Mouse (Mus musculus): ENCODE measurements around the gene Gm44965.

The Gm44965 gene

GRCm38 (mm10) chr6:48658721-48659120, 65.0 kb downstream of the Gm44965 start:
- intact Hi-C loops (cut with DNase I) = no loop called here

DNA sequence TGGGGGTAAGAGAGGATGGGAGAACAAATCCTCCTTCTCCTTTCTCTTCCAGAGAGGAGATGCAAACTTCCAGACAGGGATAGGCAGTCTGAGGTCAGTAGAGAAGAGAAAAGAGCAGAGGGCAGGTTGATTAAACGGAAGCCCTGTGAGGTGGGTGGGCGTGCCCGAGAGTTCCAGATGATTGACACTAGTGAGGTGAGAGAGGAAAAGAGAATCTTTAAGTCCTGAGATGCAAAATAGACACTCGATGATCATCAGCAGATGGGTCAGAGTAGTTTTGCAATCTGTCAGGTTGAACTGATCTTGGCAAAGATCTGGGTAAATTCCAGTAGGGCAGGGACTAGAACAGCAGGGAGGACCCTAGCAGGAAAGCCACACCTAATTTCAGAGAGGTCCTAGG, 71.0 kb downstream of the Gm44965 start:
- intact Hi-C loops (cut with DNase I) = no loop called here

DNA sequence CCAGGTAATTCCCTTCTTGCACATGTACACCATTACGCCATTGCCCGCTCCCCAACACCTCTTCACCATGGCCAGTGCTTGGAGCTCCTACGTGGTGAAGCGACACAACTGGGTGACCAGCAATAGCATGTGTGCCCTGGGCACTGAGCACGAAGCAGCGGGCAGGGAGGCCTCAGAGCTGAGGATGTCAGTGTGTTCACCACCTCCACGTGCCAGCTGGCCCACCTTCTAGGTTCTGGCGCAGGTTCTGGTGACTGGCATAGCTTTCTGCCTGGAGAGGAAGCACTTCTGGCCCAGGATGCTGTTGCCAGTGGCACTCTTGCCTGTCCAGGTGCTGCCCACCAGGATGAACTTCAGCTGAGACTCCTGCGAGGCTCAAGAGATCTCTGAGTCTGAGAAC, 71.7 kb downstream of the Gm44965 start:
- intact Hi-C loops (cut with DNase I) = no loop called here

DNA sequence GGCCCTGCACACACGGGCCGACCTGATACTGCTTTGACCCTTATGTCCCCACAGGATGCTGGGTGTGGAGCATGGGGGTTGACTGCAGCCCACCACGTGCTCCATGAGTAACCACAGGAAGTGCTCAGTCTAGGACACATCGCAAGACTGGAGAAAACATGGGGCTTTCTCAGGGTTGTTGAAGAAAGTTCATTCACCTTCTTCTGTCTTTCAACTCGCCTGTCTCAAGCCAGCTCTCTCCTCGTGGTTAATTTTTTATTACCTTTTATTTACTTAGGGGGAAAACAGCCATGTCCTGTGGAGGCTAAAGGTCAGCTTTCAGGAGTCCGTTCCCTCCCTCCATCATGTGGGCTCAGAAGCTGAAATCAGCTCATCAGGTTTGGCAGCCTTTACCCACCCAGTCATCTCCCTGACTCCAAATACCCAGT, 72.4 kb downstream of the Gm44965 start:
- intact Hi-C loops (cut with DNase I) = no loop called here

GRCm38 (mm10) chr6:48668022-48668421, 74.3 kb downstream of the Gm44965 start:
- intact Hi-C loops (cut with DNase I) = no loop called here
